Mouse (Mus musculus) splenic B cell, adult 2 months (primary cell): ENCODE measurements around the gene Tomm20.

Experiments
- DNase-seq: peaks from one replicate; pipeline ENCODE4 v3.0.0-alpha.2; 2011; ENCODE audit warnings: low read depth, low spot score
- H3K27me3 ChIP-seq: 2 replicates; pipeline ENCODE4 v1.6.1; 2012; ENCODE audit warnings: mild to moderate bottlenecking, low read length, moderate library complexity, mixed read lengths; ENCODE audit not compliant: control insufficient read depth, poor library complexity, insufficient read depth, severe bottlenecking
- H3K36me3 ChIP-seq: 2 replicates; pipeline ENCODE4 v1.6.1; 2012; ENCODE audit warnings: mild to moderate bottlenecking, low read length, moderate library complexity, mixed read lengths; ENCODE audit not compliant: control insufficient read depth, poor library complexity, insufficient read depth, severe bottlenecking

The Tomm20 gene

GRCm38 (mm10) chr8:126972102-126972501, 26.5 kb upstream of the Tomm20 start:
- no peaks in the 10 kb centered on the region for H3K27me3 ChIP-seq
- DNase-seq: no peak
- peaks cover 3% of the 10 kb centered on the region for H3K36me3 ChIP-seq

- no peaks in the 10 kb centered on the region for H3K27me3 ChIP-seq
- no peak for DNase-seq
- H3K36me3 ChIP-seq: peaks cover 6% of the 10 kb centered on the region
These were observed 25.6 kb upstream of the Tomm20 start for GRCm38 (mm10) chr8:126971314-126971664.

- Histone ChIP-seq H3K36me3 (peaks cover 8% of the 10 kb centered on the region), H3K27me3 (no peaks in the 10 kb centered on the region)
- peak; percentile 90 for DNase-seq
These were observed 25.1 kb upstream of the Tomm20 start, which contains the start of gene Rbm34 for GRCm38 (mm10) chr8:126970579-126971313. Gene Rbm34, minus strand, starts transcription at chr8:126971071.

DNA sequence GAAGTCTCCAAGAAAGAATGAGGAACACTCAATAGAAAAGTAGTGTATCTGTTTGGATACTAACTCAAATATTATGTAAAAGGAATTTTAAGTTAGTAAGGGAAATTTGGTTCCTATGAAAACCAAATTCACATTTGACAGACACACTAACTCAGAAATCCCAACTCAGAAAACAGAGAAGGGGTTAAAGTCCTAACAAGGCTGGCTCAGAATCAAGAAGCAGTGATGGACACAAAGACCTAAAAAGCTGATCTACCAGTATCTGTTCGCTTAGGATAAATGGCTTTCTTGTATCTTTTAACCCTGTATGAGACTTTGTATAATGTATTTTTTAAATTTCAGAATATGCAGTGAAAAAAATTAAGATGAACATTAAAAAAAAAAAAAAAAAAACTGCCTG, 23.9 kb upstream of the Tomm20 start:
- no peak for DNase-seq
- peaks cover 11% of the 10 kb centered on the region for H3K36me3 ChIP-seq
- H3K27me3 ChIP-seq: no peaks in the 10 kb centered on the region

DNA sequence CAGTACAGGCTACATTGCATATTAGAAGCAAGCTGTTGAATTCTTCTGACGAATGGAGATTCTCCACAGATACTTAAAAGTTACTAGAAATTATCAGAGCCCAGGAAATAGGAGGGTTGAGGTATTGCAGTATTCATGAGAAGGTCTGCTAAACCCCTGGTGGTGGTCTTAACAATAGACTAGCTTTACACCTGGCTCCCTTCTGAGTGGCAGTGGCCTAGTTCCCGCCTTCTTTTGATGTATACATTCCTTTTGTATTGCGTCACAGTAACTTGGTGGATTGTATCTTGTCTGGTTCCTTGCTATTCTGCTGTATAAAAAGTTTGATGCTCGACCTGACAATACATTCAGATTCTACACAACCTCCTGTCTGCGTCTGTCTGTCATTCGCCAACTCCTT, 22.5 kb upstream of the Tomm20 start:
- no peaks in the 10 kb centered on the region for H3K27me3 ChIP-seq
- DNase-seq: no peak
- H3K36me3 ChIP-seq: peaks cover 14% of the 10 kb centered on the region

GRCm38 (mm10) chr8:126965246-126965645, 19.6 kb upstream of the Tomm20 start:
- no peak for DNase-seq
- peaks cover 16% of the 10 kb centered on the region for H3K36me3 ChIP-seq
- H3K27me3 ChIP-seq: no peaks in the 10 kb centered on the region

- DNase-seq: no peak
- Histone ChIP-seq H3K27me3 (no peaks in the 10 kb centered on the region), H3K36me3 (peaks cover 16% of the 10 kb centered on the region)
These were observed 17.2 kb upstream of the Tomm20 start for GRCm38 (mm10) chr8:126962871-126963270.

- no peak for DNase-seq
- Histone ChIP-seq H3K27me3 (no peaks in the 10 kb centered on the region), H3K36me3 (peaks cover 15% of the 10 kb centered on the region)
These were observed 15.9 kb upstream of the Tomm20 start for GRCm38 (mm10) chr8:126961516-126961915.

DNA sequence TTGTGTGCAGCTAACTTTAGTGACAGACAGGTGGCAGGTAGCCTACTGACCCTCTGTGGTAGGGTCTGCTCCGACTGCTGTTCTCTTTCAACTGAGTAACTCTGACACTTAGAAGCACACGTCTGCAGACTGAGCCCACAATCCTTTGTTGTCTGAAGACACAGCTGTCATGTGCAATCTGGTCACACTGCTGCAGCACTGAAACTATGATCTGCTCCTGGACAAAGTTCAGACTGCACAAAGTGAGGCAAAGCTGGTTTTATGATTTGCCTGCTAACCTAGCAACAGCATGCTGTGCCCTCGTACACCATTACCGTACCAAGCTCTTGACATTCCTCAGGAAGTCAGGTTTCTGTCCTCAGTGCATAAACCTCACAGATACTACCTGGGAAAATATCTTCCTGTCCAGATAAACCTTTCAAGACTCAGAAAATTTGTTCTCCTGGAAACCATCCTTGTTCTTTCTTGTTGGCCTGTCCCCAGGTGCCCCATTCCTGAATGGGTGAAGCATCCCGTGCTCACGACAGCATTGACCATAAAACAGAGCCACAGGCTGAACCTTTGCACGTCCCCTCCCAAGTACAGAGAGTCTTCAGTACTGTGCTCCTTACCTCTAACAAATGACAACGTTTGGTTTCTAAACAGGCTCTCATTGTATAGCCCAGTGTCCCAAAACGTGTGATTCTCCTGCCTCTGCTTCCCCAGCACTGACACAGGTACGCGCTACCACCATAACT, 6.4 kb upstream of the Tomm20 start:
- no peaks in the 10 kb centered on the region for H3K27me3 ChIP-seq
- H3K36me3 ChIP-seq: peaks cover 16% of the 10 kb centered on the region
- no peak for DNase-seq

GRCm38 (mm10) chr8:126949527-126949926, 3.9 kb upstream of the Tomm20 start:
- peaks cover 10% of the 10 kb centered on the region for H3K36me3 ChIP-seq
- no peaks in the 10 kb centered on the region for H3K27me3 ChIP-seq
- DNase-seq: no peak

- Histone ChIP-seq H3K36me3 (0 out of 2 replicates have a peak, but pooled peaks cover 2% of the 10 kb centered on the region), H3K27me3 (no peaks in the 10 kb centered on the region)
- DNase-seq: no peak
These were observed 800 bp upstream of the Tomm20 start for GRCm38 (mm10) chr8:126946444-126946843.

- DNase-seq: peak; percentile 54
- H3K27me3 ChIP-seq: no peaks in the 10 kb centered on the region
- H3K36me3 ChIP-seq: no peaks in the 10 kb centered on the region
These were observed 608 bp downstream of the Tomm20 start for GRCm38 (mm10) chr8:126944781-126945691.

DNA sequence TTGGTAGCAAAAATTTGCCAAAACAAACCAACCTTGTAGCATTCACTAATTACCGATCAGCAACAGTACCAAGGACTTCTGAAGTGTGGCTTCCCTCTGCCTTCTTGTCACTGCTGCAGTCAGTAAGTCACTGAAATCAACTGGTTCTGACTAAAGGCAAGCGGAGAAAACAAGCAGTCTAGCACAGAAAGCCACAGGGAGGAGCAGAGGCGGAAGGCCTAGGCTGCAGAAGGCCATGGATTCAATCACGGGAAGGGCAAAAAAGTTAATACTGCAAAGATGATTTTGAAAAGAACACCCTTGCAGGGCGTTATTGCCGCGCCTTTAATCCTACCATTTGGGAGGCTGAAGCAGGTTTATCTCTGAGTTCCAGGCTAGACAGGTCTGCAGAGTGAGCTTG, 2.1 kb downstream of the Tomm20 start:
- no peak for DNase-seq
- Histone ChIP-seq H3K27me3 (no peaks in the 10 kb centered on the region), H3K36me3 (peaks cover 3% of the 10 kb centered on the region; the same call in 1 of the 2 replicates)

- no peaks in the 10 kb centered on the region for H3K27me3 ChIP-seq
- DNase-seq: no peak
These were observed 8.3 kb downstream of the Tomm20 start for GRCm38 (mm10) chr8:126937337-126937736.

More at GRCm38 (mm10) chr8:126937337-126937736, 8.3 kb downstream of the Tomm20 start:
- H3K36me3 ChIP-seq: peaks cover 15% of the 10 kb centered on the region
